Mouse (Mus musculus) G1E (cell line): ENCODE data around the gene Thsd1. TPM values are rescaled to one million over a fixed set of nuclear protein-coding genes. Genes with fewer than 3 reads are reported as not detected.

Experiments used
- ATAC-seq: 2 replicates; pipeline ENCODE4 v1.8.0; 2016; ENCODE audit warnings: mild to moderate bottlenecking; ENCODE audit not compliant: insufficient number of reproducible peaks, poor library complexity, low FRiP score, severe bottlenecking; ENCODE audit errors: extremely low read depth
- DNase-seq: peaks from one replicate; pipeline ENCODE4 v3.0.0; 2012; ENCODE audit warnings: low spot score
- H3K27me3 ChIP-seq: 2 replicates; pipeline ENCODE4 v1.6.1; 2012; ENCODE audit warnings: mild to moderate bottlenecking, low read length, inconsistent platforms; ENCODE audit not compliant: insufficient read depth
- H3K36me3 ChIP-seq: replicated peaks from 2 replicates; pipeline ENCODE3; 2012; ENCODE audit warnings: mild to moderate bottlenecking, inconsistent platforms
- H3K4me1 ChIP-seq: 2 replicates; pipeline ENCODE4 v1.6.1; 2012; ENCODE audit warnings: low read depth, low read length, inconsistent platforms, mixed read lengths; ENCODE audit not compliant: insufficient read depth
- H3K4me3 ChIP-seq: 2 replicates; pipeline ENCODE4 v1.5.1; 2012; ENCODE audit warnings: low read depth, mild to moderate bottlenecking, inconsistent platforms, low read length, moderate library complexity, mixed read lengths
- H3K9me3 ChIP-seq: replicated peaks from 2 replicates; pipeline ENCODE4 v1.6.1; 2012; ENCODE audit warnings: inconsistent platforms
- CTCF ChIP-seq: IDR thresholded peaks from 2 replicates; pipeline ENCODE4 v1.5.1; 2012; ENCODE audit warnings: low read depth, low read length, inconsistent platforms, mixed read lengths
- GATA1 ChIP-seq: IDR thresholded peaks from 2 replicates; pipeline ENCODE4 v1.6.1; 2012; ENCODE audit warnings: borderline replicate concordance, low read length, inconsistent platforms, mixed read lengths
- GATA2 ChIP-seq: IDR thresholded peaks from 2 replicates; pipeline ENCODE4 v1.6.1; 2012; ENCODE audit warnings: low read depth, low read length, inconsistent platforms, borderline replicate concordance
- POLR2AphosphoS5 ChIP-seq: IDR thresholded peaks from 2 replicates; pipeline ENCODE4 v1.6.1; 2012; ENCODE audit warnings: low read depth, low read length, inconsistent platforms; ENCODE audit not compliant: insufficient replicate concordance
- TAL1 ChIP-seq: conservative IDR thresholded peaks from 2 replicates; pipeline ENCODE4 v1.6.1; 2012; ENCODE audit warnings: low read depth, low read length, inconsistent platforms, mixed read lengths
- polyA plus RNA-seq: library from polyadenylated mRNA; stranded (reverse); fragments of >175 nt; gene quantifications from 2 replicates; pipeline ENCODE4 v1.2.3, GENCODE M21; 2012
- total RNA-seq, 2 experiments: library from RNA; stranded (forward) in 1 of 2; stranded (reverse) in 1 of 2; fragments of 200-1000 nt in 1 of 2; fragments of >200 nt in 1 of 2; fragmentation: Nextera tagmentation in 1 of 2; gene quantifications; 2 replicates each; pipeline ENCODE4 v1.2.3; 2014 to 2017

Gene Thsd1
- total and polyA plus RNA-seq, 3 experiments = 0.22 TPM; not detected in 2

DNA sequence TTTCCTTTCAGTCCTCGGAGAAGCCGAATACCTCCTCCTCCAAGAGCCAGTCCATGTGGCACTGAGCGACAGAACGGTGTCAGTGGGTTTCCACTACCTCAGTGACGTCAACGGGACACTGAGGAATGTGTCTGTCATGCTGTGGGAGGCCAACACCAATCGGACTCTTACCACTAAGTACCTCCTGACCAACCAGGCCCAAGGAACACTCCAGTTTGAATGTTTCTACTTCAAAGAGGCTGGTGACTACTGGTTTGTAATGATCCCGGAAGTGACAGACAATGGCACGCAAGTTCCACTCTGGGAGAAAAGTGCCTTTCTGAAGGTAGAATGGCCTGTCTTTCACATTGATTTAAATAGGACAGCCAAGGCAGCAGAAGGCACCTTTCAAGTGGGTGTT, 15.9 kb downstream of the Thsd1 start:
- H3K4me1 ChIP-seq = no peaks in the 10 kb centered on the region
- no peaks in the 10 kb centered on the region for H3K9me3 ChIP-seq
- TF ChIP-seq GATA1 (no peak), CTCF (no peak), TAL1 (no peak), POLR2AphosphoS5 (no peak), GATA2 (no peak)
- no peaks in the 10 kb centered on the region for H3K36me3 ChIP-seq
- ATAC-seq = no peak
- DNase-seq = no peak
- peaks cover 20% of the 10 kb centered on the region for H3K27me3 ChIP-seq
- no peak overlapping the region for H3K4me3 ChIP-seq

GRCm38 (mm10) chr8:22245663-22246062, 18.6 kb downstream of the Thsd1 start:
- Histone ChIP-seq H3K4me3 (no peak overlapping the region), H3K27me3 (peaks cover 16% of the 10 kb centered on the region), H3K4me1 (no peaks in the 10 kb centered on the region), H3K9me3 (no peaks in the 10 kb centered on the region), H3K36me3 (no peaks in the 10 kb centered on the region)
- ATAC-seq (no peak), DNase-seq (no peak)
- TF ChIP-seq GATA1 = no peak
- no peak for TF ChIP-seq GATA2
- TF ChIP-seq CTCF = no peak
- TF ChIP-seq TAL1 = no peak
- no peak for TF ChIP-seq POLR2AphosphoS5

DNA sequence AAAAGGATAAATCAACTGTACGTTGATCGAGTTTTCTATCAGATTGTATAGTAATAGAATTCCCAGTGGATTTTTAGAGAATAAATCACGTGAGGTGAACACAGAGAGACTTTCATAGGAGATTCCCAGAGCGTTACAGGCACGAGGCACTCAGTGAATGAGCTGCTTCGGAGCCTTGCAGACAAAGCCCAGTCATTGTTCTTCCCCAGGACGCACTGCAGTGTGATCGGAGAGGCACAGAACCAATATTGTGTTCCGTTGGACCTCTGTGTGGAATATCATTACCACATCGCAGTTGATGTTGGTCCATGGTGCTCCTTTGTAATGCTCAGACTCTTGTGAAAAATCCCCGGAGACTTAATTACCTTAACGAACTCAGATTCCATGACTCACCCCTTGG, 20.8 kb downstream of the Thsd1 start:
- DNase-seq (no peak), ATAC-seq (no peak)
- H3K4me3 ChIP-seq = no peak overlapping the region
- TF ChIP-seq TAL1 (no peak), POLR2AphosphoS5 (no peak), CTCF (no peak), GATA1 (no peak), GATA2 (no peak)
- H3K4me1 ChIP-seq = no peaks in the 10 kb centered on the region
- no peaks in the 10 kb centered on the region for H3K36me3 ChIP-seq
- H3K9me3 ChIP-seq = no peaks in the 10 kb centered on the region
- peaks cover 17% of the 10 kb centered on the region for H3K27me3 ChIP-seq

DNA sequence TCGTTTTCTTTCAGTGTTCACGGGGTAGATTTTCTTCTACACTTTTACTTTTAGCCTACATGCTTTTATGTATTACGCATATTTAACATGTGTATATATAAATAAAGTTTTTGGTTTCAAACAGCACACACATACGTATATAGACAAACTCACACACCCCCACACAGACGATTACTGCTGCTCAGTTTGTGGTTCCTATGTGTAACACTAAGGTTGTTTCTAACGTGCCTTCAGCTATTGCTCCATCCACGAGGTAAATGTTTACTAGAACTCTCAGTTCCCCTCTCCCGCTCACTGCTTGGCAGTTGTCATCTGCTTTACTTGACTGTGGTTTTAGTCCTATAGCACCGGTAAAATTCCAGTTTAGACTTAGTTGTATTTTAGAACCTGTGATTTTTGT, 22.0 kb downstream of the Thsd1 start:
- Histone ChIP-seq H3K4me3 (no peak overlapping the region), H3K36me3 (no peaks in the 10 kb centered on the region), H3K27me3 (peaks cover 15% of the 10 kb centered on the region), H3K9me3 (no peaks in the 10 kb centered on the region), H3K4me1 (no peaks in the 10 kb centered on the region)
- ATAC-seq = no peak
- DNase-seq = no peak
- no peak for TF ChIP-seq GATA1
- no peak for TF ChIP-seq GATA2
- TF ChIP-seq CTCF = no peak
- TF ChIP-seq POLR2AphosphoS5 = no peak
- TF ChIP-seq TAL1 = no peak

DNA sequence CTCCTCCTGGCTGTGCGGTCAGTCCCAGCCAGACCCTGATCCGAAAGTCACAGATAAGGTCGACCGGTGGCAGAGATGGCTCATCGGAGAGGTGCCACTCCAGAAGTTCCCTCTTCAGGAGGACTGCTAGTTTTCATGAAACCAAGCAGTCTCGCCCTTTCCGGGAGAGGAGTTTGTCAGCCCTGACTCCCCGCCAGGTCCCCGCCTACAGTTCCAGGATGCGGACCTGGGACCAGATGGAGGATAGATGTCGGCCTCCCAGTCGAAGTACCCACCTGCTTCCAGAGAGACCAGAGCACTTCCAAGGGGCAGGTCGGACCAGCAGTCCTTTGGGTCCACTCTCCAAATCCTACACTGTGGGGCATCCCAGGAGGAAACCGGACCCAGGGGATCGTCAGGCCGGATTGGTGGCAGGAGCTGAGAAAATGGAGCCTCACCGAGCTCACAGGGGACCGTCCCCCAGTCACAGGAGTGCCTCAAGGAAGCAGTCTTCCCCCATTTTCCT, 31.9 kb downstream of the Thsd1 start:
- Histone ChIP-seq H3K36me3 (no peaks in the 10 kb centered on the region), H3K9me3 (peaks cover 9% of the 10 kb centered on the region), H3K4me1 (no peaks in the 10 kb centered on the region), H3K27me3 (peaks cover 9% of the 10 kb centered on the region; the same call in 1 of the 2 replicates), H3K4me3 (no peak overlapping the region)
- ATAC-seq (no peak), DNase-seq (no peak)
- TF ChIP-seq GATA1 (no peak), TAL1 (no peak), CTCF (no peak), POLR2AphosphoS5 (no peak), GATA2 (no peak)

DNA sequence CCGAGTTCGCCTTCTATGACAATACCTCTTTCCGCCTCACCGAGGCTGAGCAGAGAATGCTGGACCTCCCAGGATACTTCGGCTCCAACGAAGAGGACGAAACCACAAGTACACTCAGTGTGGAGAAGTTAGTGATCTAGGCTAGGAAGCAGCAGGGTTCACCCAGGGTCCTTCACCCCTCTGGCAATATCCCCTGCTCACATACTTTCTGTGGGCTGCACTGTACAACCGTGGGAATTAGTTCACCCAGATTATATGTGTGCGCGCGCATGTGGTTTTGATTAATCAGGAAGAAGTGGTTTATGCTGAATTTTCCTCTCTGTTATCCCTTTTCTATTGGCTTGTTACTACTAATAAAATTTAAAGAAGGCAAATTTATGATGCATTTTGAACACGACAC, 32.4 kb downstream of the Thsd1 start:
- H3K4me3 ChIP-seq = no peak overlapping the region
- TF ChIP-seq GATA1 = no peak
- no peak for TF ChIP-seq GATA2
- no peak for TF ChIP-seq TAL1
- no peak for TF ChIP-seq CTCF
- no peak for TF ChIP-seq POLR2AphosphoS5
- no peaks in the 10 kb centered on the region for H3K4me1 ChIP-seq
- peaks cover 9% of the 10 kb centered on the region; the same call in 1 of the 2 replicates for H3K27me3 ChIP-seq
- no peak for ATAC-seq
- DNase-seq = no peak
- peaks cover 9% of the 10 kb centered on the region for H3K9me3 ChIP-seq
- no peaks in the 10 kb centered on the region for H3K36me3 ChIP-seq
